Mouse (Mus musculus) spleen, adult 2 months (tissue): ENCODE results near the gene Slc17a5.

ENCODE experiments used
- CTCF ChIP-seq: fragments of 200-500 bp; IDR thresholded peaks from 2 replicates; pipeline ENCODE4 v1.5.1; 2011; ENCODE audit warnings: mild to moderate bottlenecking, inconsistent platforms; ENCODE audit not compliant: insufficient read depth, insufficient read length, insufficient replicate concordance; ENCODE audit errors: extremely low read depth
- POLR2A ChIP-seq: fragments of 200-500 bp; IDR thresholded peaks from 2 replicates; pipeline ENCODE4 v1.6.1; 2011; ENCODE audit warnings: low read depth, low read length, inconsistent platforms

DNA sequence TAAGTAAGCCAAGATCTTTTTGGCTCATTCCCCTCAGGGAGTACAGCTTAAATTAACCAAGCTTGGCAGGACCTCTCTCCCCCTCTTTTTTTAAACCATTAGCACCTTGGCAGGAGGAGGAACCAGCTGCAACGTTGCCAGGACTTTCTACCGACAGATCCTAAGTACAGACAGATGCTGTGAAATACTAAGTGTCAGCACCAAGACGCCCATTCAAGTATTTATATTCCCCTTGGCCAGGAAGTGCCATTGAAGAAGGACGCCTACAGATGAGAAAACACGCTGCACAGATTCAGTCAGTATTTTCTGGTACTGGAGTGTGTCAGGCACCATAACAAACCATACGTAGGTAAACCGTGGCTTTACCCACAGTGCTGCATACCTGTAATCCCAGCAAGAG, 40.9 kb downstream of the Slc17a5 start:
- TF ChIP-seq CTCF (no peak), POLR2A (no peak)
